Mouse (Mus musculus) embryonic fibroblast, embryonic 13.5 days (primary cell): Measurements from ENCODE around the gene Phf24.
"Not testable (repeated sequence)": the region's sequence is repeated elsewhere in the genome, so short reads cannot be mapped to it uniquely, and the experiment has no call there.

Experiments
- CTCF ChIP-seq: IDR thresholded peaks from 2 replicates; pipeline ENCODE4 v1.5.1; 2011; ENCODE audit warnings: mild to moderate bottlenecking, control low read depth, low read length, moderate library complexity, borderline replicate concordance; ENCODE audit not compliant: insufficient read depth
- POLR2A ChIP-seq: IDR thresholded peaks from 2 replicates; pipeline ENCODE4 v1.6.1; 2011; ENCODE audit warnings: low read depth, mild to moderate bottlenecking, control low read depth, low read length, moderate library complexity

DNA sequence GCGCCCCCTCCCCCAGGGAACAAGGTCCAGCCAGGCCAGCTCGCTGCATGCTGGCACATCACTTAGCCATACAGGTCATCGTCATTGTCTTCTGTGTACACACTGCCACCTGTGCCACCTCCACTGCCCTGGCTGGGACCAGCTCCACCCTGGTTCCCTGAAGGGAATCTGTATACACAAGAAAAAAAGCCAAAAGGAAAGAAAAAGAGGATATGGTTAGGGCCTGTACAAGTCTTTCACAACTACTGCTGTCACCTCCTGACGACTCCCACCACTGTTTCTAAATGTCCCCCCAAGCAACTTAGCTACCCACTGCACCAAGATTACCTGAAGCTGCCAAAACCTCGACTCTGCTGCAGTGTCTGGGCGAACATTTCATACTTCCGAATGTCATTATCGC is 64.0 kb downstream of the Phf24 start:
- not testable (repeated sequence) for TF ChIP-seq POLR2A, CTCF
